Mouse (Mus musculus) embryonic stem cell, embryonic (primary cell): ENCODE measurements at regions not wholly inside any gene's neighbourhood (a gene's known extent, or its start where the extent isn't known, plus 50 kb on each side); places are given as distances from the start of the nearest gene placed in this dataset.

Experiments used
- CTCF ChIA-PET, 4 experiments: fragments of 300-600 bp in 2 of 4; fragments of 350-600 bp in 2 of 4; sonication (Branson Sonifier 250); formaldehyde crosslinking; loops; one replicate each; lab custom pipeline; 2022; ENCODE audit warnings: inconsistent platforms in 2 of 4; lab: Charles Lee
- POLR2A ChIA-PET, 4 experiments: fragments of 300-600 bp in 2 of 4; fragments of 350-600 bp in 2 of 4; sonication (Branson Sonifier 250); formaldehyde crosslinking; loops; one replicate each; lab custom pipeline; 2022; ENCODE audit warnings: antibody characterized with exemption in 4 of 4, inconsistent platforms in 1 of 4; lab: Charles Lee

GRCm38 (mm10) chr1:43358191-43358590, 86.2 kb upstream of the Nck2 start:
- ChIA-PET CTCF (no interaction called here), POLR2A (no interaction called here)

DNA sequence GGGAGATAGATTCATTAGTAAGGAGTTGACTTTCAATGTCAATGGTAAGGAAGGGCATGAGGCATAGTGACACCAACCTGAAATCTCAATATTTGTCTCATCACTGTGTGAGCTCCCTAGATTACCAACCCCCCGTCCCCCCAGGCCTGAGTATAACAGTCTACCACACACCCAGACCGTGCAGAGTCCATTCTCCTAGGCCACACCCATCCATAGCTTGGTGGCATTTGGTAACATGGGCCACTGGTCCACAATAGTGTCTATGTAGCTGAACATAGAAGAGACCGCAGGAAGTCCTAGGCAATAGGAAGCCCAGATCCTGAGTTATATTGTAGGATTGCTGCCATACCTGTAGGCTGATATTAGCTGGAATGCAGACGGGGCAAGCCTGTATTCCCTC, 84.7 kb upstream of the Nck2 start:
- ChIA-PET POLR2A (no interaction called here), CTCF (no interaction called here)

GRCm38 (mm10) chr1:43360291-43360690, 84.1 kb upstream of the Nck2 start:
- POLR2A ChIA-PET, result no interaction called here
- CTCF ChIA-PET, result no interaction called here

- CTCF ChIA-PET, result no interaction called here
- POLR2A ChIA-PET, result no interaction called here
These were observed 83.6 kb upstream of the Nck2 start for GRCm38 (mm10) chr1:43360741-43361140.

GRCm38 (mm10) chr1:43361455-43361863, 82.9 kb upstream of the Nck2 start:
- ChIA-PET CTCF (no interaction called here), POLR2A (no interaction called here)

GRCm38 (mm10) chr1:43362136-43362535, 82.2 kb upstream of the Nck2 start:
- CTCF ChIA-PET, result no interaction called here
- POLR2A ChIA-PET, result no interaction called here

GRCm38 (mm10) chr1:43363178-43363577, 81.2 kb upstream of the Nck2 start:
- ChIA-PET CTCF (no interaction called here), POLR2A (no interaction called here)

DNA sequence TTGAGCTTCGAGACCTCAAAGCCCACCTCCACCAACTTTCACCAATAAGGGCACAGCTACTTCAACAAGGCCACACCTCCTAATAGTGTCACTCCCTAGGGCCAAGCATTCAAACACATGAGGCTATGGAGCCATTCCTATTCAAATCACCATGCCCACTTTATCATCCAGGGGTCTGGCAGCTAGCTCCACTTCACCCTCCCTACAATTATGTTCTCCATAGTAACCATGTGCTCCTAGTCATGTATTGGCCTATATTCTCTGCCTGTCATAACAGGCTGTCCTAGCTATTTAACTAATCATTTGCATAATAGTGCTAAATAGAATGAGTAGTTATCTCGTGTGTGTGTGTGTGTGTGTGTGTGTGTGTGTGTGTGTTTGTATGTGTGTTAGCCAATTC, 77.9 kb upstream of the Nck2 start:
- POLR2A ChIA-PET, result no interaction called here
- CTCF ChIA-PET, result no interaction called here

DNA sequence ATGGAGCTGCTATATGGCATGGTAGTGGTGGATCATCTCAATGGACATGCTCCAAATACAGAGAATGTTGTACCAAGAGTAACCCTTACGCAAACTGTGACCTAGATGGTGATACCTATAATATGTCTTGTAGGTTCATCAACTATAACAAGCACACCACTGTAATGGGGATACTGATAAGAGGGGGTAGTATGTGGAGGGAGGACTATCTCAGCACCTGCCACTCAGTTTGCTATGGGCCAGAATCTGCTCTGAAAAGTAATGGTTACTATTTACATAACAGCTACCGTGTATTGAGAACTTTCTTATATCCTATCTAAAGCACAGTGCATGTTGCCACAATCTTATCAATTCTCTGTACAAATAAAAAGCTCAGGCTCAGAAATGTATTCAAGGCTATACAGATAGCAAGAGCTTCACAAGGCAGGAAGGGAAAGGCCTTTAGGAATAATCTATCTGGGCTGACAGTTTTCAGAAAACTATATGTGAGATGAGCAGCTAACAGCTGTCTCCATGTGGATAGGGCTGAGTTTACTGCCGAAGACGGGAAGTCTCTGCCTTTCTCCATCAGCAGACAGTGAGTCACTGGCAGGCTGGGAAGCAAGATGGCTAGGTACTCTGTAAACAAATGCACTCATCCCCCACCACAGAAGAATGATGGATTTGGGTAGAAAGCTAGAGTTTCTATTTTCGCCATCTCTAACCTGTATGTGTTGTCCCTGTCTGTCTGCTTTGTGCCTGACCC, 77.1 kb upstream of the Nck2 start:
- ChIA-PET POLR2A (no interaction called here), CTCF (interaction anchor here in 1 of 4 experiments (0.6 kb wide), 1 partner anchor 224 kb away, joined by 3 read pairs; no protein-coding TSS in a partner anchor)

DNA sequence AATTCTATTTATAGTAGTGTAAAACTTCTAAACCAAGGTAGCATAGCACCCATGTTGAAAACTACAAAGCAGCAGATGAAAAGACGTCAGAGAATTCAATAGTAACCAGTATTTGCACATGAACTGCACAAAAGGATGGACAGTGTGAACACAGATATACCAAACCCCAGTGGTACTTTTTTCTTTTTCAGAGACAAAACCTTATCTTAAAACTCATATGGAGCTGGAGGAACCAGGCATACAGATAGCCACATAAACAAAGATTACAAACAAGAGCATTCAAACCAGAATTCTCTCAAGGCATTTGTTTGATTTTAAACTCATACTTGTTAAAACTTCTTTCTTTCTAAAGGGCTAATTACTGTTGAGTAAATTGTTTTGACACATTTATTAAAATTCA, 72.5 kb upstream of the Nck2 start:
- CTCF ChIA-PET, result no interaction called here

GRCm38 (mm10) chr1:43374946-43375345, 69.4 kb upstream of the Nck2 start:
- ChIA-PET POLR2A (no interaction called here), CTCF (no interaction called here)

More for the DNA sequence above, 72.5 kb upstream of the Nck2 start:
- POLR2A ChIA-PET, result interaction anchor here in 1 of 4 experiments (0.8 kb wide), 1 partner anchor 139 kb away, joined by 4 read pairs; no protein-coding TSS in a partner anchor

GRCm38 (mm10) chr1:43375851-43376250, 68.5 kb upstream of the Nck2 start:
- POLR2A ChIA-PET, result no interaction called here

DNA sequence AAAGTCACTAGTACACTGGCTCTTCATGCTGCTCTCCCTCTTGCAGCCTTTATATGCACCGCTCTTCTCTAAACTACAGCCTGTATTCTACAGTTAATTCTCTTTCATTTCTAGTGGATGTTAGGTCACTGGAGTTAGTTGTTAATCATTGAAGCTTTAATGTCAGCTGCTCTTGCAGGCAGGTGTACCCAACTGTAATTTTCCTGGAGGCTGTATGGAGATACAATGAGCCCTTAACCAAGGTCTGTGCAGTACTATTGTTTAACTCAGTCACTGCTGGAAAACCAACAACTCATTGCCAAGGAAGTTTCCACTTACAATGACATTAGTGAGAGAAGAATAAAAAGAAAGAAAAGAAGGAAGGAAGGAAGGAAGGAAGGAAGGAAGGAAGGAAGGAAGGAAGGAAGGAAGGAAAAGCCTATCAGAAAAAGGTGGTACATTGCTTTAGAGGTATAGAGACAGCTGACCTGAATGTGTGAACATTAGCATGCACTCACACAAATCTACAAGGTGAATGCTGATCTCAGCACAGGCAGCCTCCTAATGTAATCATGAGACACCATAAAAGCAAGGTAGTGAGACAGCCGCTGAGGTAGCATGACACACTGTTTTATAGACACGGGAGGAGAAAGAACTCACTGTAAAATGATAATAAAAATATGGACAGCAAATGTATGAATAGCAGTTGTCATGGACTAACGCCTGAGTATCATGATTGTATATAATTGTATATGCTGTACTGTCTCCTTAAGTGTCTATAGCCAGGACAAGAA, 66.7 kb upstream of the Nck2 start:
- ChIA-PET POLR2A (interaction anchor here in 2 of 4 experiments (0.7 to 0.8 kb wide), 2 partner anchors 14 to 260 kb away, joined by 4 to 7 read pairs; no protein-coding TSS in a partner anchor), CTCF (no interaction called here)

More at GRCm38 (mm10) chr1:43375851-43376250, 68.5 kb upstream of the Nck2 start:
- CTCF ChIA-PET, result no interaction called here

GRCm38 (mm10) chr1:43385008-43385407, 59.4 kb upstream of the Nck2 start:
- ChIA-PET CTCF (no interaction called here), POLR2A (no interaction called here)

DNA sequence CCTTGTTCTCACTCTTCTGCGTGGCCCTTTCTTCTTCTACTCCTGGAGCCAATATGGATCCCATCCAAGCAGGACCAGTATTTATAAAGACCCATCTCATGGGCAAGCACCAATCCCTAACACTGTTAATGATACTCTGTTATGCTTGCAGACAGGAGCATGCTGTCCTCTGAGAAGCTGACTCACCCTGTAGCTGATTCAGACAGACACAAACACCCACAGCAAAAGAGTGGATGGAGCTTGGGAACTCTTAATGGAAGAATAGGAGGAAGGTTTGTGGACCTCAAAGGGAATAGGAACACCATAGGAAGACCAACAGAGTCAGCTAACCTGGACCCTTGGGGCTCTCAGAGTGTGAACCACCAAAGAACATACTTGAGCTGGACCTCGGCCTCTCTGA, 50.3 kb upstream of the Nck2 start:
- CTCF ChIA-PET, result no interaction called here

More for the DNA sequence above, 50.3 kb upstream of the Nck2 start:
- POLR2A ChIA-PET, result no interaction called here
